Mouse (Mus musculus): ENCODE measurements around the gene Napb.
"Not testable (repeated sequence)": the region's sequence is repeated elsewhere in the genome, so short reads cannot be mapped to it uniquely, and the experiment has no call there.

Gene Napb

DNA sequence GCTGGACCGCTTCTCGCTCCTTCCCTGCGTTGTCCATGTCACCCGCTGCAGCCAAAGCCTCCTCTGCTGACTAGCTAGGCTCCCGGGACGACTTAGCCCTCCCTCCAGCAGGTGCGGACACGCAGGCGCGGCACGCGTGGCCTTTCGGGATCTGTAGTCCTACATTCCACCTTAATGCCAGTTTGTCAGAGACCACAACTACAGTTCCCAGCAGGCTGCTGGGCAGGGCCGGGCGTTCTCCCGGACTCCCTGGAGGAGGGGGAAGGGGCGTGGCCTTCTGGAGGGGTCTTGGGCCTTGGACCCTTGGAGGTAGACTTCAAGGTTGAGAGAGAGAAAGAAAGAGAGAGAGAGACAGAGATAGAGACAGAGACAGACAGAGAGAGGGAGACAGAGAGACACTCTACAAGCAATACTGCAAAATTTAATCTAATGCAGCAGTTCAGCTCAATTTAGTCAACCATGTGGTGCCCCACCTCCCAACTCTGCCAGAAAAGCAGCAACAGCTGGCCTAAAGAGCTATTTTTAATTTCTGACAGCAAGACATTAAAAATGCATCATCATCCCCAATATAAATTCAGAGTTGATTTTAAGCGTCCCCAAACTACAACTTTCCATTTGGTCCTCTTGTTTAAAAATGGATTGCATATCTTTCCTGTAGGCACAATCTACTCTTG lies at the start of gene Napb:
Gene Napb, minus strand, starts transcription at position 141 of the 674 bp plus-strand sequence.
- peak; percentile 92 for DNase-seq (ENCODE audit: low spot score)

DNA sequence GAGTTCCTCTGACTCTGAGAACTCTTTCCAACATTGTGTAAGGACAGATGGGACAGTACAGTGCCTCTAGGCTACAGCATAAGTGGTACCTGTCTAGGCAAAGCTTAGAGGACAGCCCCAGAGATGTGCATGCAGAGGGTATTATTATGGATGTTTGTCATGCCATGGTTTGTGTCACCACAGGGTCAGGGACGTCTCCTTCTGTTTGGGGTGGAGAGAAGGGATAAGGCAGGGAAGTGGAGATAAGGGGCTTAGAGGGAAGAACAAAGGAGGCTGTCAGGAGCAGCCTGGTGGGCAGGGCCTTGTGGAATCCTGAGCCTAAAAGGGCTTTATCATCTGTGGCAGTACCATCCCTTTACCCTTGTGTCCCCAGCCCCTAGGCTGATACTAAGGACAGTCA lies 49.4 kb upstream of the Napb start, which contains the start of gene 8030411F24Rik:
Gene 8030411F24Rik, plus strand, starts transcription at position 301 of the 400 bp plus-strand sequence.
- DNase-seq (ENCODE audit: low spot score): no peak

GRCm38 (mm10) chr2:148771397-148771796 lies 39.1 kb upstream of the Napb start, which contains the start of gene Cst11:
Gene Cst11, minus strand, starts transcription at chr2:148771497.
- DNase-seq (ENCODE audit: low spot score): not testable (repeated sequence)

GRCm38 (mm10) chr2:148763648-148764388 lies 31.6 kb upstream of the Napb start:
- DNase-seq (ENCODE audit: low spot score): no peak

- DNase-seq (ENCODE audit: low spot score): no peak
Measured at GRCm38 (mm10) chr2:148754310-148754846, 22.1 kb upstream of the Napb start.

DNA sequence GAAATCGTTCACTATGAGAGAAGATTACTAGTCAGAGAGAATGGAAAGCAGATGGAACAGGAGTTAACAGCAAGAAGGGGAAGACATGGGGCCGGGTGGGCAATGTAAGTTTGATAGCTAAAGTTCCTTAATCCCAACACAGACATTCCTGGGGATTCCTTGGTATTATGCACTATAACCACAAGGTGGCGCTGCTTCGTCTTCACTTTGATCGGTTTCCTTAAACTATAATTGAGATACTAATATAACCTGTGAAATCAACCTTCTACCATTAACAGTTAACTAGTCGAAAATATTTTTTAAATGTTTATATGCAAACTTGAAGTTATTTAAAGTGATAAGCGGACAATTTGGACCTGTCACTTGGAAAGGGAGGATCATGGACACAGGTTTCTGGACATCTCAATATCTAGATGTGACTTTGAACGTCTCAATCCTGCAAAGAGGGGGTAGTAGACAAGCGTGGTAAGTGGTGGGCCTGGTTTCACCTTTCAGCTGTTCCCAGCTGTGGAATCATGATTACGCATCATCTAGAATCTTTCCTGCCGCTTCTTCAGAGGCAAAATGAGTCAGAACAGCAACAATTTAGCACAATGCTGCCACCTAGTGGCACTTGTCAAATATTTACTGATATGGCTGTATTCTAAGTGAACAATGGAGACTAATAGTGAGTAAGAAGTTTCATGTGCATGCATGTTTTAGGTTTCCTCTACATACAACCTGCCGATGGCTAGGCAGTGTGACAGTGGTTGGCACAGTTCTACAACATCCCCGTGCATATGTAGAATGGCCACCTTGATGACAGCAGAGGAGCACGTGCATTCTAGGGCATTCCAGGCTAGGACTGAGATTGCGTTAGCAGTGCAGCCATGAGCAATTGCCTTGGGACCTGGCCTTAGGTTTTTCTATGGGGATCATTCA lies 19.9 kb upstream of the Napb start:
- DNase-seq (ENCODE audit: low spot score): peak; percentile 68

GRCm38 (mm10) chr2:148750058-148750457 lies 17.8 kb upstream of the Napb start, which contains the start of gene Cstl1:
Gene Cstl1, plus strand, starts transcription at chr2:148750358.
- no peak for DNase-seq (ENCODE audit: low spot score)

DNA sequence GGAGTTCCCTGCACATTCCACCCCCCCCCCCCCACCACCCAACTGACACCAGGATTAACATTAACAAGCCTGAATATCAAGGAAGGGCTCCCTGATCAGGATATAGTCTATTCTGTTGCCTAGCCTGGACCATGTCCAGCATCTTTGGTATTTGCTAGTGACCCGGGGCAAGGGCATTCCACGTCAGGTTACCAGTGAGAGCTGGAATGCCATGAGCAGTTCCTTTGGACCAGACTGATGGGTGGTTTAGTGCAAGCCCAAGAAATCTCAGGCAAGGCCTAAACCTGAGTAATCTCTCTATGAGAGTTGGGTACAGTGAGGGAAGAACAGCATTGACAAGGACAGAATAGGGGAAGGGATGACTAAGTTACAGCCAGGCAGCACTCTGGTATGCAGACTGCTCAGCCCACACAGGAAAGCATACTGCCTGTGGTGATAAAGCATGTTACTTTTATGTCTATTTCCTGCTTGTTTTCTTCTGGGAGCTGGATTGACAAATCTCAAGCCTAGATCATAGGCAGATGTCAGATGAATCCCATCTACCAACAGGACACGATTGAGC lies 11.7 kb upstream of the Napb start:
- DNase-seq (ENCODE audit: low spot score): no peak

GRCm38 (mm10) chr2:148743001-148743400 lies 10.7 kb upstream of the Napb start:
- DNase-seq (ENCODE audit: low spot score): no peak

GRCm38 (mm10) chr2:148731614-148732326 lies 497 bp downstream of the Napb start:
- peak; percentile 1 for DNase-seq (ENCODE audit: low spot score)

- no peak for DNase-seq (ENCODE audit: low spot score)
Measured at GRCm38 (mm10) chr2:148719271-148719995, 12.8 kb downstream of the Napb start.

GRCm38 (mm10) chr2:148717072-148717471 lies 15.2 kb downstream of the Napb start:
- DNase-seq (ENCODE audit: low spot score): no peak

DNA sequence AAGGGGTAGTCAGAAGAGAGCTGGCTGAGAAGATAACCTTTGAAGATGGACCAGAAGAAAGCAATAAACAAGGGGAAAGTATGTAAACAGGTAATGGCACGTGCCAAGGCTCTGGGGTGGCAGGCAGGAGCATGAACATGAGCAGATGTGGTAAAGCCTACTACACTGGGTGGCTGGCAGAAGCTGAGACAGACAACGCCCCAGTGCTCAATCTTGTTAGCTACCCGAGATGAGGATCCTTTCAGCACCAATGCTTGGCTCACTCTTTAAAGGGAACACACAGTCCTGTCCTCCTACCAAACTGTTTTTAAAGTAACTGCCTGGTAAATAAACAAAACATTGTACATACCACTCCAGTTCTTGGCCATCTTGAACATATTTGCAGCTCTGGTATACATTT lies 19.9 kb downstream of the Napb start:
- no peak for DNase-seq (ENCODE audit: low spot score)

- DNase-seq (ENCODE audit: low spot score): no peak
Measured at GRCm38 (mm10) chr2:148707202-148707530, 25.1 kb downstream of the Napb start.

GRCm38 (mm10) chr2:148706409-148707201 lies 25.7 kb downstream of the Napb start:
- DNase-seq (ENCODE audit: low spot score): no peak

DNA sequence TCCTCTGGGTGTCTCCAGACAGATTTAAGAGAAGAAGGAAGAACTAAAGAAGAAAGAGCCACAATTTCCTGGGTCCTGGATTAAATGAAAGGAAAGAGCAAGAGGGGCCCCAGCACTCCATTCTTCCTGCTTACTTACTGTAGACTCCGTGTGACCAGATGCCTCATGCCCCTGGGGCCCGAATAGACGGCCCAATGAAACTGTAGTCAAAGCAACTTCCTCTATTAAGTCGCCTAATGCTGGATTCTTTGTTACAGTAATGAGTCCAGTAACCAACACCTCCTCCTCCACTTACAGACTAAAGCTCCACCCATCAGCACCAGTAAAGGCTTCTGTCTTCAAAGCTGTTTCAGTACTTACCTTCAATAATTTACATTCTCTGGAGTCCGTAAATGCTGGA lies 33.7 kb downstream of the Napb start:
- DNase-seq (ENCODE audit: low spot score): no peak

- DNase-seq (ENCODE audit: low spot score): no peak
Measured at GRCm38 (mm10) chr2:148690781-148691180, 41.5 kb downstream of the Napb start.

DNA sequence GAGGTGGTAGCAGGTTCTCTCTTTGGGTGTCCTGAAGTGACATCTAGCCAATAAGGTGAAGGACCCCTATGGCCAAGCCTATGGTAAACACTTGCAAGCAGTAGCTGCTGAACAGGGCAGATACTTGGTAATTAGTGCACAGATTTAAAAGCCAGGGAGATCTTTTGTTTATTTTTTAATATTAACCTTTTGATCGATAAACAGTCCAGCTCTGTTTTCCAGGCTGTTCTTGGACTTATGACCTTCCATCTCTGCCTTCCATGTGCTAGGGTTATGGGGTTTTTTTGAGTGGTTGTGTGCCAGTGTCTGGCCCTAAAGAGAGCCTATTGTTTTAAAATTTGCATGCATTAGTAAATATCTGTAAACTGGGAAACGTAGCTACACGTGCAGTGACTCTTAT lies 42.0 kb downstream of the Napb start:
- no peak for DNase-seq (ENCODE audit: low spot score)

DNA sequence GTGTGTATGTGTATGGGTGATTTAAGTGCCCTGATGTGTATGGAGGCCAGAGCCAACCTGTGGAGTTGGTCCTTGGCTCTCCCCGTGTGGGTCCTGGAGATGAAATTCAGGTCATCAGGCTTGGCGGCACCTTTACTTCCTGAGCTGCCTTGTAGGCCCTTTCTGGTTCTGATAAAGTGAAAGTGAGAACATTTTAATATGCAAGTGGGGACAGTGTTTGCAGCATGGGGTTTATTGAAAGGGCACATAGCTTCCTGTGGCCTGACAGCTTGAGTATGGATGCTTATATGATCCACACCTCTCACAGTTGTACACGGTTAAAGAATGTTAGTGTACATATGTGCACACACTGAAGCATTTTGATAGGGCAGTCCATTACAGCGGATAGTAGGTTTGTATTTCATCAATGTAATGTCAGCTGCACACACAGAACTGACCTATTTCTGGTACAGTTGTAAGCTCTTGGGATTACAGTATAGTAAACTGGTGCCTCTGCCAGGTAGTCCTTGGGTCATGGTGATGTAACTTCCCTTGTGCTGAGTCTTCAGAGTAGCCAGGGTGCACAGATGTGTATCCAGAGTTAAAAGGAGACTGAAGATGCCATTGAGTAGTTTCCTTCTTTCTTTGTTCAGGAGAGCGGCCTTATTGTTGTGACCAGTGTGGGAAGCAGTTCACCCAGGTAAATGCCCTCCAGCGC lies 42.7 kb downstream of the Napb start:
- no peak for DNase-seq (ENCODE audit: low spot score)
